Mouse (Mus musculus) liver, embryonic 12.5 days (tissue): Measurements from ENCODE around the gene Gm20532. TPM values are rescaled to one million over a fixed set of nuclear protein-coding genes. Genes with fewer than 3 reads are reported as not detected.
A peak's percentile ranks its signal among the peaks of the same experiment; 100 is the strongest.

Source experiments
- ATAC-seq: fragments of 200-750 bp; cut with Nextera tagmentation; 2 replicates; pipeline ENCODE4 v1.8.0; 2017; ENCODE audit warnings: moderate number of reproducible peaks, mild to moderate bottlenecking, moderate library complexity
- H3K27ac ChIP-seq: fragments of 300-500 bp; sonication (generic); 2 replicates; pipeline ENCODE4 v1.5.1; 2016; ENCODE audit warnings: mild to moderate bottlenecking
- H3K27me3 ChIP-seq: fragments of 300-500 bp; sonication (generic); replicated peaks from 2 replicates; pipeline ENCODE4 v1.6.1; 2016; ENCODE audit warnings: mild to moderate bottlenecking, moderate library complexity
- H3K36me3 ChIP-seq: fragments of 300-500 bp; sonication (generic); 2 replicates; pipeline ENCODE4 v1.6.1; 2016; ENCODE audit warnings: mild to moderate bottlenecking, moderate library complexity
- H3K4me1 ChIP-seq: fragments of 300-500 bp; sonication (generic); 2 replicates; pipeline ENCODE4 v1.6.1; 2016
- H3K4me2 ChIP-seq: fragments of 300-500 bp; sonication (generic); 2 replicates; pipeline ENCODE4 v1.6.1; 2016; ENCODE audit warnings: mild to moderate bottlenecking, moderate library complexity
- H3K4me3 ChIP-seq: fragments of 300-500 bp; sonication (generic); 2 replicates; pipeline ENCODE4 v1.5.1; 2016; ENCODE audit warnings: mild to moderate bottlenecking, moderate library complexity
- H3K9ac ChIP-seq: fragments of 300-500 bp; sonication (generic); 2 replicates; pipeline ENCODE4 v1.6.1; 2016; ENCODE audit warnings: mild to moderate bottlenecking, moderate library complexity
- H3K9me3 ChIP-seq: fragments of 300-500 bp; sonication (generic); replicated peaks from 2 replicates; pipeline ENCODE4 v1.6.1; 2016; ENCODE audit warnings: mild to moderate bottlenecking, moderate library complexity
- WGBS: fragments of 180-500 bp; shearing (Covaris S2); methylation state at CpG from one replicate; pipeline ENCODE4 v1.1.7; 2016; ENCODE audit not compliant: insufficient replicate concordance; 5-methylcytosine and 5-hydroxymethylcytosine counted together
- polyA plus RNA-seq: library from polyadenylated mRNA; unstranded; fragments of >200 nt; fragmentation: Nextera tagmentation; extraction: Ambion mirVana; gene quantifications from 2 replicates; pipeline ENCODE4 v1.2.1, GENCODE M21; 2016

Gm20532 gene
- polyA plus RNA-seq, 1 experiment from 2014 or later, result not detected

DNA sequence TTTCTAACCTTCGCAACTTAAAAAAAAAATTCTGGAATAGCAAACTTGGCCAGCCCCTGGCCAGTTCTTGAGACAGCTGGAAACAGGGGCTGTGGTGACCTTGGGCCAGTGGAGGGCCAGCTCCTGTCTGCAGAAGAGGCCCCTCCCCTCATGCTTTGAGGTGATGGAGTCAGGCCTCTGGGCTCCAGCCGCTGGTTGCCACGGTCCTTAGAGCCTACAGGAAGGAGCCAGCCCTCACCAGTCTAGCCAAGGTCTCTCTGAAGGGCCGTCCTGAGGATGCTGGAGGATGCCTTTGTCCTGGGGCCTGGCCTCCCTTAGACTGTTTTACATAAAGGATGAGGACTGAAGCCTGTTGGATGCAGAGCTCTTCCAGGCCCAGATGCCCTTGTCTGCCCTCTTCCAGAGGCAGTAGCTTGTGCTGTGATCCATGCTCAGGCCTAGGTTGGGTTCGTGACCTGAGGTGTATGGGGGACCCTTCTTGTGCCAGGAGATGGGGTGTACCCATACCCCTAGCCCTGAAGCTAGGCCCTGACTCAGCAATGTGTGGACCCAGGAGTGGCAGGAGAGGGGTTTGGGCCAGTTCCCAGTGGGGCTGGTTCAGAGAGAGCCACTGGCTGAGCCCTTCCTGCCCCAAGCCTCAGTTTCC, 42.5 kb downstream of the Gm20532 start:
- Histone ChIP-seq H3K4me3 (peak overlapping the region; percentile 60), H3K9me3 (no peaks in the 10 kb centered on the region), H3K27me3 (peaks cover 44% of the 10 kb centered on the region), H3K4me2 (peak overlapping the region; percentile 87), H3K27ac (no peak overlapping the region), H3K9ac (peak overlapping the region; percentile 68), H3K36me3 (no peaks in the 10 kb centered on the region), H3K4me1 (peaks cover 18% of the 10 kb centered on the region)
- WGBS, result 28% methylated on average over 5 of the region's 5 CpGs
- ATAC-seq, result no peak

DNA sequence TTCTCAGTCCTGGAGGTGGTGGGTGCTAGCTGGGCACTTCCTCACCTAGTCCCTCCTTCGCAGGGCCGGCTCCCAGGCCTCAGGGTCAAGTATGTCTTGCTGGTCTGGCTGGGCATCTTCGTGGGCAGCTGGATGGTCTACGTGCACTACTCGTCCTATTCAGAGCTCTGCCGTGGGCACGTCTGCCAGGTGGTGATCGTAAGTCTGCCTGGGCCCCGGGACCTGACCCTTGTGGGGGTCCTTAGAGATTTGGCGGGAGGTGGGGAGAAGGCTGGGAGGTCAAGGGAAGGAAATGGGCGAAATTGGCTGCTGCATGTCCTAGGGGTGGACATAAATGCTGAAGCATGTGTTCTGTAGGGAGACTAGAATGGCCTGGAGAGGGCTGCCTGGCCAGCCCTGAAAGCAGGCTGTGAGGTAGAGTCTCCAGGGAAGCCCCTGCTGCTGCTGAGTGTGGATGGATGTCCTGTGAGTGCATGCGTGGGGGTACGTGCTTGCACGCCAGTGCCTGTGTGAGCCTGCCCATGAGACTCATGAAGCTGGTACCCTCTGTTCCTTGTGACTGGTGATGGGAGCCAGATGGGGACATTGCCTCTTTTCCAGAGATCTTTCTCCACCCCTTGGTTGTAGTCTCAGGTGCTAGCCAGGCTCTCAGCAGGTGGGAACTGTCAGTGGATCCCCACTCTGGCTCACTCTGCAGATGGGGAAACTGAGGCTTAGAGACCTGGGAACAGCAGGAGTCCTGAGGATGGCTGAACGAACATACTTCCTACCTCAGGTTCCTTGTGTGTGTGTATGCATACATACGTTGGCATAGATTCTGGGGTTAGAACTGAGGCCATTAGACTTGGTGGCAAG, 46.3 kb downstream of the Gm20532 start:
- H3K27ac ChIP-seq, result no peak overlapping the region
- WGBS, result 76% methylated on average over 16 of the region's 16 CpGs

GRCm38 (mm10) chr2:26633953-26634530, 47.6 kb downstream of the Gm20532 start:
- Histone ChIP-seq H3K9me3 (no peaks in the 10 kb centered on the region), H3K4me3 (no peak overlapping the region), H3K27me3 (peaks cover 12% of the 10 kb centered on the region), H3K36me3 (peaks cover 46% of the 10 kb centered on the region), H3K9ac (no peak overlapping the region), H3K4me2 (no peak overlapping the region), H3K27ac (no peak overlapping the region), H3K4me1 (peaks cover 30% of the 10 kb centered on the region)
- WGBS, result 45% methylated on average over 4 of the region's 4 CpGs
- no peak for ATAC-seq

More for the DNA sequence above, 46.3 kb downstream of the Gm20532 start:
- Histone ChIP-seq H3K9ac (no peak overlapping the region), H3K4me1 (peaks cover 29% of the 10 kb centered on the region), H3K4me3 (no peak overlapping the region), H3K27me3 (peaks cover 24% of the 10 kb centered on the region), H3K36me3 (peaks cover 34% of the 10 kb centered on the region), H3K4me2 (no peak overlapping the region), H3K9me3 (no peaks in the 10 kb centered on the region)
- ATAC-seq, result no peak

GRCm38 (mm10) chr2:26634629-26635488, 48.4 kb downstream of the Gm20532 start:
- peak; percentile 19 for ATAC-seq
- Histone ChIP-seq H3K9ac (no peak overlapping the region), H3K27ac (no peak overlapping the region), H3K4me3 (no peak overlapping the region), H3K36me3 (peaks cover 47% of the 10 kb centered on the region), H3K27me3 (peaks cover 4% of the 10 kb centered on the region), H3K4me1 (peaks cover 29% of the 10 kb centered on the region), H3K9me3 (no peaks in the 10 kb centered on the region), H3K4me2 (no peak overlapping the region)
- WGBS, result 34% methylated on average over 12 of the region's 12 CpGs

DNA sequence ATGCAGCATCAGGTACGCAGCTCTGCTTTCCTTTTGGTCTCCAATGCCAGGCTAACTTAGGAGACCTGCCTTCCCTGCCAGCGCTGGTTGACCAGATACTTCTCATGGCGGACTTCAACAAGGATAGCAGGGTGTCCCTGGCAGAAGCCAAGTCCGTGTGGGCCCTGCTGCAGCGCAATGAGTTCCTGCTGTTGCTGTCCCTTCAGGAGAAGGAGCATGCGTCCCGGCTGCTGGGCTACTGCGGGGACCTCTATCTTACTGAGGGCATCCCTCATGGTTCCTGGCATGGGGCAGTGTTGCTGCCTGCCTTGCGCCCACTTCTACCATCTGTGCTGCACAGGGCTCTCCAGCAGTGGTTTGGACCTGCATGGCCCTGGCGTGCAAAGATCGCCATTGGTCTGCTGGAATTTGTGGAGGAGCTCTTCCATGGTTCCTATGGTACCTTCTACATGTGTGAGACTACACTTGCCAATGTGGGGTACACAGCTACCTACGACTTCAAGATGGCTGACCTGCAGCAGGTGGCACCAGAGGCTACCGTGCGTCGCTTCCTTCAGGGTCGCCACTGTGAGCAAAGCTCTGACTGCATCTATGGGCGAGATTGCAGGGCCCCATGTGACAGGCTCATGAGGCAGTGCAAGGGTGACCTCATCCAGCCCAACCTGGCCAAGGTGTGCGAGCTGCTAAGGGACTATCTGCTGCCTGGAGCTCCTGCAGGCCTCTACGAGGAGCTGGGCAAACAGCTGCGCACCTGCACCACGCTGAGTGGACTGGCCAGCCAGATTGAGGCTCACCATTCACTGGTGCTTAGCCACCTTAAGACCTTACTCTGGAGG, 49.3 kb downstream of the Gm20532 start:
- no peak overlapping the region for H3K9ac ChIP-seq
- no peaks in the 10 kb centered on the region for H3K27me3 ChIP-seq
- ATAC-seq, result peak; percentile 44
- 54% methylated on average over 21 of the region's 21 CpGs for WGBS
- H3K36me3 ChIP-seq, result peaks cover 47% of the 10 kb centered on the region
- no peak overlapping the region for H3K4me3 ChIP-seq
- no peak overlapping the region for H3K27ac ChIP-seq
- peaks cover 33% of the 10 kb centered on the region for H3K4me1 ChIP-seq
- no peaks in the 10 kb centered on the region for H3K9me3 ChIP-seq
- H3K4me2 ChIP-seq, result no peak overlapping the region

GRCm38 (mm10) chr2:26636325-26636635, 49.8 kb downstream of the Gm20532 start:
- no peaks in the 10 kb centered on the region for H3K9me3 ChIP-seq
- H3K9ac ChIP-seq, result no peak overlapping the region
- H3K4me1 ChIP-seq, result peaks cover 39% of the 10 kb centered on the region
- no peaks in the 10 kb centered on the region for H3K27me3 ChIP-seq
- H3K27ac ChIP-seq, result no peak overlapping the region
- H3K36me3 ChIP-seq, result peaks cover 47% of the 10 kb centered on the region
- no peak overlapping the region for H3K4me2 ChIP-seq
- WGBS, result 37% methylated on average over 2 of the region's 2 CpGs
- no peak for ATAC-seq
- H3K4me3 ChIP-seq, result no peak overlapping the region

GRCm38 (mm10) chr2:26637316-26637932, 51.0 kb downstream of the Gm20532 start:
- Histone ChIP-seq H3K4me2 (peak overlapping the region; percentile 72), H3K36me3 (peaks cover 47% of the 10 kb centered on the region), H3K4me3 (peak overlapping the region; percentile 66; the same call in 1 of the 2 replicates), H3K4me1 (peaks cover 44% of the 10 kb centered on the region), H3K9ac (0 out of 2 replicates have a peak overlapping the region, but pooled peaks have one; percentile 77), H3K27ac (peak overlapping the region; percentile 73; the same call in 1 of the 2 replicates), H3K27me3 (no peaks in the 10 kb centered on the region), H3K9me3 (no peaks in the 10 kb centered on the region)
- 76% methylated on average over 4 of the region's 4 CpGs for WGBS
- ATAC-seq, result no peak

DNA sequence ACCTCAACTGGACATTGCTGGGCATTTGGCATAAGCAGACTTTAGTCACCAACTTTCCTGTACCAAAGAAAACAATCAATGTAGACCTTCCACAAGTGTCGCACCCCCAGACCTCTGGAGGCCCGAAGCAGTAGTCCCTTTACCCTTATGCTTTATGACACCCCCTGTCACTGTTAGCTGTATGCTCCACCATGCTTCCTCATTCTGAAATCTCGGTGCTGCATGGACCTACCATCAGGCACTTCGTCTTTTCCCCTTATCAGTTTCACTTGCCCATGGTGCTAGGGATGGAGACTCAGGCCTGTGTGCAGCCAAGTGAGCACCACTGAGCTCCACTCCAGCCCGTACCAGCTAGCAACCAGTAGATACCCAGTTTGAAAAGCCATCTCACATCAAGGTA, 51.6 kb downstream of the Gm20532 start:
- H3K36me3 ChIP-seq, result peaks cover 47% of the 10 kb centered on the region
- no peak for ATAC-seq
- H3K27me3 ChIP-seq, result no peaks in the 10 kb centered on the region
- no peaks in the 10 kb centered on the region for H3K9me3 ChIP-seq
- H3K4me2 ChIP-seq, result peak overlapping the region; percentile 72
- WGBS, result 49% methylated on average over 5 of the region's 5 CpGs
- H3K4me3 ChIP-seq, result peak overlapping the region; percentile 66
- H3K4me1 ChIP-seq, result peaks cover 44% of the 10 kb centered on the region
- H3K9ac ChIP-seq, result peak overlapping the region; percentile 77
- peak overlapping the region; percentile 73; the same call in 1 of the 2 replicates for H3K27ac ChIP-seq

DNA sequence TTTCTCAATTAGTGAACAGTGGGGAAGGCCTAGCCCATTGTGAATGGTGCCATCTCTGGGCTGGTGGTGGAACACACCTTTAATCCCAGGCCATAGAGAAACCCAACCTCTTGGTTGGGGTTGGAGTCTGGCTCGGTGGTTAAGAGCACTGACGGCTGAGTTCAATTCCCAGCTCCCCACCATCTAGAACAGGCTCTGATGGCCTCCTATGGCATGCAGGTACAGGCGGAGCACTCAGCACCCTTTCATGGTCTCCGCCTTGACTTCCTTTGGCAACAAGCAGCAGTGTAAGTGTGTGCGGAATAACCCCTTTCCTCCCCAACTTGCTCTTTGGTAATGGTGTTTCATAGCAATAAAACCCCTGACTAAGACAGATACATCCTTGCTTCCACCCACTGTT, 52.1 kb downstream of the Gm20532 start:
- ATAC-seq, result no peak

DNA sequence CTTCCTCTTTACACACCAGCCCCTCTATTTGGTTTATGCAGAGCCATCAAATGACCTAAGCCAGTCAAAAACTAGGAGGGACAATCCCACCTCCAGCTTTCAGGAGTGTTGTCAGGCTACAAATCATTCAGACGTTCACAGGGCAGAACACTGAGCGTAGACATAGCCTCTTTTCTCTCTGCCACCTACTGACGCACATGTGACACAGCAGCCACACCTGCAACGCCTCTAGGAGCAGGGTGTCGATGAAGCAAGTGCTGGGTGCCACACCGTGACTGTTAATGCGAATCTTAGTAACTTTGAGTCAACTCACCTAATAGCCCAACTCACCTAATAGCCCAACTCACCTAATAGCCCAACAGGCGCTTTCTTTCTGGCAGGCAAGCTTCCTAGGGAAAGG, 52.6 kb downstream of the Gm20532 start:
- Histone ChIP-seq H3K9me3 (no peaks in the 10 kb centered on the region), H3K4me3 (peak overlapping the region; percentile 66), H3K27me3 (no peaks in the 10 kb centered on the region), H3K9ac (peak overlapping the region; percentile 77), H3K36me3 (peaks cover 47% of the 10 kb centered on the region), H3K27ac (peak overlapping the region; percentile 73), H3K4me2 (peak overlapping the region; percentile 72), H3K4me1 (peaks cover 46% of the 10 kb centered on the region)
- ATAC-seq, result peak; percentile 48
- 4% methylated on average over 8 of the region's 8 CpGs for WGBS

More for the DNA sequence above, 52.1 kb downstream of the Gm20532 start:
- 40% methylated on average over 5 of the region's 5 CpGs for WGBS
- peak overlapping the region; percentile 77 for H3K9ac ChIP-seq
- H3K27me3 ChIP-seq, result no peaks in the 10 kb centered on the region
- H3K4me3 ChIP-seq, result peak overlapping the region; percentile 66
- H3K27ac ChIP-seq, result peak overlapping the region; percentile 73
- H3K36me3 ChIP-seq, result peaks cover 47% of the 10 kb centered on the region
- peaks cover 44% of the 10 kb centered on the region for H3K4me1 ChIP-seq
- peak overlapping the region; percentile 72 for H3K4me2 ChIP-seq
- H3K9me3 ChIP-seq, result no peaks in the 10 kb centered on the region
